Mouse (Mus musculus): ENCODE results near the gene Nlrp9c.
"Not testable (repeated sequence)": the region's sequence is repeated elsewhere in the genome, so short reads cannot be mapped to it uniquely, and the experiment has no call there.

- TF ChIP-seq CTCF (IDR thresholded peaks at IDR 0.05; ENCODE audit: low read depth, low read length); TAL1 (conservative IDR thresholded peaks at IDR 0.05; ENCODE audit: low read depth, low read length); GATA1 (IDR thresholded peaks at IDR 0.05; ENCODE audit: borderline replicate concordance, low read length); GATA2 (IDR thresholded peaks at IDR 0.05; ENCODE audit: borderline replicate concordance, low read depth, low read length); POLR2AphosphoS5 (IDR thresholded peaks at IDR 0.05; ENCODE audit: insufficient replicate concordance, low read depth, low read length): not testable (repeated sequence)
These were observed 16.8 kb downstream of the Nlrp9c start for GRCm38 (mm10) chr7:26386691-26387090.
